Mouse (Mus musculus): ENCODE measurements around the gene Gm8356. TPM values are rescaled to one million over a fixed set of nuclear protein-coding genes. Genes with fewer than 3 reads are reported as not detected.
"Not testable (repeated sequence)": the region's sequence is repeated elsewhere in the genome, so short reads cannot be mapped to it uniquely, and the experiment has no call there.

The Gm8356 gene
- not detected in 2 replicates for polyA plus RNA-seq (2015; fragmentation: Nextera tagmentation; extraction: Ambion mirVana)

DNA sequence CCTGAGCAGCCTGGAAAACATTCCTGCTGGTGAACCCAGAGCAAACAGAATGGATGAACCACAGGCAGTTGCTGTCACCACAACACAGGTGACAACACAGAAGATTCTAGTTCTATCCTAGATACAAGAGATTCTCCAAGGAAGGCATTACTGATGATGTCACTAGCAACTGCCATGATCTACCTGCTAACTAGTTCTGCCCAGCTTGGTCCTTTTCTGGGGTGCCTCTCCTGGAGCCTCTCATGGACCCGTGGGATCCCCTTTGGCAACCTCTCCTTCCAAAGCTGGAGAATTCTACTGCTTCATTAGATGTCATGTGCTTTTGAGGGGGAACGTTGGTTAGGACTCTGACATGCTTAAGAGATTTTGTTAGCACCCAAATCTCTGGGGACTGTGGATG, at the start of gene Gm8356:
Gm8356 (minus strand) TSS at position 101 of the 400 bp plus-strand sequence.
- not testable (repeated sequence) for H3K4me2 ChIP-seq; H3K9ac ChIP-seq; H3K36me3 ChIP-seq (replicated peaks); ATAC-seq (replicated peaks); H3K27ac ChIP-seq; H3K9me3 ChIP-seq; H3K27me3 ChIP-seq (replicated peaks); H3K4me1 ChIP-seq; H3K4me3 ChIP-seq
- WGBS, result 54% methylated on average over 1 of the region's 2 CpGs

DNA sequence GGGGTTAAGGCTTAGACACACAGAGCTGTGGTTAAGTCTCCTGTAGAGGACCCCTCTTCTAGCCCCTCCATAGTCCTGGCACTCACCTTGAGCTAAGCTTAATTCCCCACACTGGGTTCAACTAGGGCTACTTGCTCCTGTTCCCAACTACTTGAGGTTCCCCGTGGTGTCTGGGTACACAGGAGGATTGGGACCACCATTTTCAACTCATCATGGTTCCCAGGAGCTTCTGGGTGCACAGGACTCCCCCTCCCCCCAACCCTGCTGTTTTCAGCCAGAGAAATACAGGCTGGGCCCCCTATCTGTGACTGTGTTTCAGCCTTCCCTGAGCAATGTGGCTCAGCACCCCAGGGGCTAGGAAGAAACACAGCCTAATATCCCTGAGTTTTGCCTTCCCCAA, 50.8 kb downstream of the Gm8356 start:
- H3K9ac ChIP-seq; H3K27ac ChIP-seq; H3K4me3 ChIP-seq; ATAC-seq (replicated peaks); H3K4me2 ChIP-seq; H3K27me3 ChIP-seq (replicated peaks); H3K9me3 ChIP-seq; H3K4me1 ChIP-seq; H3K36me3 ChIP-seq (replicated peaks): not testable (repeated sequence)
- WGBS, result 58% methylated on average over 1 of the region's 1 CpGs

DNA sequence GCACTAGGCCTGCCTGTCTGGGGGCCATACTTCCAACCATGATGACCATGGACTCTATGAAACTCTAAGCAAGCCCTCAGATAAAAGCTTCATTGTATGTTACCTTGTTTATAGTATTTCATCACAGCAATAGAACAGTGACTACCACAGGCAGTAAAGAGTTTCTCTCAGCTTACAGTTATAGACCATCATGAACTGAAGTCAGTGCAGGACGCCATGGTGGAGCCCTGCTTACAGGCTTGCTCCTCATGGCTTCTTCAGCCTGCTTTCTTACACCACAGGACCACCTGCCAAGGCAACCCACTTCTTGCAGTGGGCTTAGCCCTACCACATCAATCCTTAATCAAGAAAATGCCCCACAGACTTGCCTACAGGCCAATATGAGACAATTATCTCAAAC, 51.5 kb downstream of the Gm8356 start:
- ATAC-seq (replicated peaks), result not testable (repeated sequence)
- 90% methylated on average over 1 of the region's 1 CpGs for WGBS

DNA sequence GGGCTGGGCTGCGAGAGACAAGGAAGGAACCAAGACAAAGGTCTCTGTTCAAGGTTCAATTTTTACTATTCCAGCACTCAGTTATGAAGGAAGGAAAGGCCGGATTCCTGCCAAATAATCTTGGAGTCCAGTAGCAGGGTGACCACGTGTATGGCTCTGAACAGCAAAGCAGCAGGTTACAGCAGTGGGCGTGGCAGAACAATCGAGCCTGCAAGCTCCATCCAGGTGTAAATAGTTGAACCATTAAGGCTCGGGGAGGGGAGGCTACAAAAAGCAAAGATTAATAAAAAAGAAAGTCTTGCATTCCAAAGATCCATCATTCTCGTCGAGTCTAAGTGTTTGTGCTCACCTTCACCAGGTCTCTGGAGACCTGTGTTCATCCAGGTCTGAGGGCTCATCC, 55.0 kb downstream of the Gm8356 start:
- not testable (repeated sequence) for H3K4me3 ChIP-seq; H3K4me2 ChIP-seq; H3K9me3 ChIP-seq; H3K27me3 ChIP-seq (replicated peaks); H3K36me3 ChIP-seq (replicated peaks); H3K4me1 ChIP-seq; H3K27ac ChIP-seq; H3K9ac ChIP-seq; ATAC-seq (replicated peaks)
- WGBS, result 84% methylated on average over 7 of the region's 8 CpGs

More for the DNA sequence above, 51.5 kb downstream of the Gm8356 start:
- H3K9me3 ChIP-seq; H3K4me1 ChIP-seq; H3K36me3 ChIP-seq (replicated peaks); H3K27me3 ChIP-seq (replicated peaks); H3K9ac ChIP-seq; H3K4me3 ChIP-seq; H3K27ac ChIP-seq; H3K4me2 ChIP-seq: not testable (repeated sequence)

Other genes starting within 250 kb of the Gm8356 start
- gene Gm21103, start 232.4 kb downstream of the Gm8356 start, polyA plus RNA-seq (2015; fragmentation: Nextera tagmentation; extraction: Ambion mirVana), result not detected in 2 replicates
- not detected in 2 replicates for gene Gm3618, start 193.6 kb downstream of the Gm8356 start, polyA plus RNA-seq (2015; fragmentation: Nextera tagmentation; extraction: Ambion mirVana)
- gene Gm16440, start 147.0 kb downstream of the Gm8356 start, polyA plus RNA-seq (2015; fragmentation: Nextera tagmentation; extraction: Ambion mirVana), result not detected in 2 replicates
- gene Gm3591, start 124.8 kb downstream of the Gm8356 start, polyA plus RNA-seq (2015; fragmentation: Nextera tagmentation; extraction: Ambion mirVana), result 4.8 and 5.6 TPM in 2 replicates
- gene Gm3594, start 92.7 kb downstream of the Gm8356 start, polyA plus RNA-seq (2015; fragmentation: Nextera tagmentation; extraction: Ambion mirVana), result not detected in 2 replicates
- 1.5 and 2.0 TPM in 2 replicates for gene Gm3629, start 53.3 kb upstream of the Gm8356 start, polyA plus RNA-seq (2015; fragmentation: Nextera tagmentation; extraction: Ambion mirVana)
- 0.36 TPM in 1 of 2 replicates, not detected in the other for gene Gm3460, start 85.1 kb upstream of the Gm8356 start, polyA plus RNA-seq (2015; fragmentation: Nextera tagmentation; extraction: Ambion mirVana)
- not detected in 2 replicates for gene Gm10251, start 146.9 kb upstream of the Gm8356 start, polyA plus RNA-seq (2015; fragmentation: Nextera tagmentation; extraction: Ambion mirVana)
- gene Gm8050, start 183.0 kb upstream of the Gm8356 start, polyA plus RNA-seq (2015; fragmentation: Nextera tagmentation; extraction: Ambion mirVana), result not detected in 2 replicates
- gene Gm3636, start 205.0 kb upstream of the Gm8356 start, polyA plus RNA-seq (2015; fragmentation: Nextera tagmentation; extraction: Ambion mirVana), result 18.6 and 20.1 TPM in 2 replicates
- gene Gm8362, start 237.1 kb upstream of the Gm8356 start, polyA plus RNA-seq (2015; fragmentation: Nextera tagmentation; extraction: Ambion mirVana), result not detected in 2 replicates